Mouse (Mus musculus): Measurements from ENCODE around the gene Bcl2l12. TPM values are rescaled to one million over a fixed set of nuclear protein-coding genes. Genes with fewer than 3 reads are reported as not detected.

Bcl2l12 gene
- polyA plus RNA-seq, 1 experiment from 2014 or later: 62.9 TPM

DNA sequence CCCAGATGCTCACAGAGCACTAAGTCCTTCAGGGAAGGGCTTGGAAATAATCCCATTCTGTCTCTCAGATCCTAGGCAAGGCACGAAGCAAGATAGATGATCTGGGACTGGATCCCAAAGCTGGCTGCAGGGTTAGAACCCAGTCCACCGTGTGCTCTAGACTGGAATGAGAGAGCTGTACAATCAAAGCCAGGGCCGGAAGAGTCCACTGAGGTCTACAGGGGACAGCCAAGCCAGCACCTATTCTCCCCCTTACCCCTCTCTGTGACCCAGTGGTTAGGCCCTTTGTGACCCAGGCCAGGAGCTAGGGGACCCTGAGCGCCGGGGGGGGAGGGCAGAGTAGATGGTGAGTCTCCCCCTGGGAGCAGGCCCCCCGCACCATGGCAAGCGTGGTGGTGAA is 55.6 kb downstream of the Bcl2l12 start, which contains the start of gene Tsks:
Gene Tsks (plus strand): TSS at position 301 of the 400 bp plus-strand sequence.
- 78% methylated on average over 7 of the region's 7 CpGs for WGBS
- H3K4me2 ChIP-seq (replicated peaks; ENCODE audit: low read depth, low read length): no peak within 1 kb of the TSS
- no peak within 1 kb of the TSS for H3K4me3 ChIP-seq (ENCODE audit: low read depth, low read length)
- no peak within 1 kb of the TSS for H3K9ac ChIP-seq (replicated peaks; ENCODE audit: low read depth, low read length)
- ATAC-seq (ENCODE audit: insufficient number of reproducible peaks, insufficient read depth, low FRiP score, low read depth): no peak
- H3K36me3 ChIP-seq (ENCODE audit: control insufficient read depth, insufficient read depth, low read length): no peaks in the 10 kb centered on the region
- no peaks in the 10 kb centered on the region for H3K27me3 ChIP-seq (ENCODE audit: control insufficient read depth, insufficient read depth, low read length)
- no peaks in the 10 kb centered on the region for H3K4me1 ChIP-seq (ENCODE audit: control insufficient read depth, insufficient read depth, low read length)
- no peaks in the 10 kb centered on the region for H3K9me3 ChIP-seq (ENCODE audit: control insufficient read depth, low read depth, low read length)
- H3K27ac ChIP-seq (ENCODE audit: low read length): no peak within 1 kb of the TSS

Small RNA genes lying within 50 kb of the gene (microRNA-seq; reads per million reads assigned to microRNA genes)
- gene Mir7054: 0.78 reads per million

Other genes starting within 250 kb of the Bcl2l12 start
- 1.9 and 3.0 TPM in 2 replicates for gene Zfp473, start 247.7 kb downstream of the Bcl2l12 start, polyA plus RNA-seq (2014; fragmentation: Nextera tagmentation; extraction: Ambion mirVana)
- 54.2 and 56.6 TPM in 2 replicates for gene Nup62, start 182.6 kb downstream of the Bcl2l12 start, polyA plus RNA-seq (2014; fragmentation: Nextera tagmentation; extraction: Ambion mirVana)
- gene Il4i1, start 182.3 kb downstream of the Bcl2l12 start, polyA plus RNA-seq (2014; fragmentation: Nextera tagmentation; extraction: Ambion mirVana): 1.2 and 3.0 TPM in 2 replicates
- gene Atf5, start 182.1 kb downstream of the Bcl2l12 start, polyA plus RNA-seq (2014; fragmentation: Nextera tagmentation; extraction: Ambion mirVana): 3.1 and 4.4 TPM in 2 replicates
- 43.6 and 54.9 TPM in 2 replicates for gene Akt1s1, start 149.7 kb downstream of the Bcl2l12 start, polyA plus RNA-seq (2014; fragmentation: Nextera tagmentation; extraction: Ambion mirVana)
- gene Tbc1d17, start 149.6 kb downstream of the Bcl2l12 start, polyA plus RNA-seq (2014; fragmentation: Nextera tagmentation; extraction: Ambion mirVana): 64.6 and 71.8 TPM in 2 replicates
- gene Pnkp, start 141.6 kb downstream of the Bcl2l12 start, polyA plus RNA-seq (2014; fragmentation: Nextera tagmentation; extraction: Ambion mirVana): 25.7 and 30.0 TPM in 2 replicates
- gene Ptov1, start 128.9 kb downstream of the Bcl2l12 start, polyA plus RNA-seq (2014; fragmentation: Nextera tagmentation; extraction: Ambion mirVana): 377 and 384 TPM in 2 replicates
- 65.2 and 79.4 TPM in 2 replicates for gene Med25, start 106.0 kb downstream of the Bcl2l12 start, polyA plus RNA-seq (2014; fragmentation: Nextera tagmentation; extraction: Ambion mirVana)
- gene Fuz, start 102.6 kb downstream of the Bcl2l12 start, polyA plus RNA-seq (2014; fragmentation: Nextera tagmentation; extraction: Ambion mirVana): 25.8 and 26.4 TPM in 2 replicates
- gene Ap2a1, start 69.2 kb downstream of the Bcl2l12 start, polyA plus RNA-seq (2014; fragmentation: Nextera tagmentation; extraction: Ambion mirVana): 67.3 and 72.1 TPM in 2 replicates
- gene Tsks, start 55.5 kb downstream of the Bcl2l12 start, polyA plus RNA-seq (2014; fragmentation: Nextera tagmentation; extraction: Ambion mirVana): 0.17 TPM in 2 replicates
- 24.7 and 25.0 TPM in 2 replicates for gene Cpt1c, start 23.9 kb downstream of the Bcl2l12 start, polyA plus RNA-seq (2014; fragmentation: Nextera tagmentation; extraction: Ambion mirVana)
- gene Prmt1, start 12.1 kb downstream of the Bcl2l12 start, polyA plus RNA-seq (2014; fragmentation: Nextera tagmentation; extraction: Ambion mirVana): 165 and 186 TPM in 2 replicates
- gene Irf3, start 1.1 kb downstream of the Bcl2l12 start, polyA plus RNA-seq (2014; fragmentation: Nextera tagmentation; extraction: Ambion mirVana): 89.2 and 96.0 TPM in 2 replicates
- 48.9 and 49.8 TPM in 2 replicates for gene Scaf1, start 17.7 kb upstream of the Bcl2l12 start, polyA plus RNA-seq (2014; fragmentation: Nextera tagmentation; extraction: Ambion mirVana)
- gene Rras, start 19.2 kb upstream of the Bcl2l12 start, polyA plus RNA-seq (2014; fragmentation: Nextera tagmentation; extraction: Ambion mirVana): 71.0 and 75.0 TPM in 2 replicates
- 13.7 and 17.8 TPM in 2 replicates for gene Prr12, start 54.2 kb upstream of the Bcl2l12 start, polyA plus RNA-seq (2014; fragmentation: Nextera tagmentation; extraction: Ambion mirVana)
- gene Nosip, start 63.7 kb upstream of the Bcl2l12 start, polyA plus RNA-seq (2014; fragmentation: Nextera tagmentation; extraction: Ambion mirVana): 58.9 and 63.6 TPM in 2 replicates
- 20.7 and 20.9 TPM in 2 replicates for gene Prrg2, start 64.0 kb upstream of the Bcl2l12 start, polyA plus RNA-seq (2014; fragmentation: Nextera tagmentation; extraction: Ambion mirVana)
- gene Rcn3, start 93.5 kb upstream of the Bcl2l12 start, polyA plus RNA-seq (2014; fragmentation: Nextera tagmentation; extraction: Ambion mirVana): 418 and 432 TPM in 2 replicates
- 78.6 and 79.9 TPM in 2 replicates for gene Fcgrt, start 105.1 kb upstream of the Bcl2l12 start, polyA plus RNA-seq (2014; fragmentation: Nextera tagmentation; extraction: Ambion mirVana)
- 1,682 and 1,777 TPM in 2 replicates for gene Rps11, start 125.7 kb upstream of the Bcl2l12 start, polyA plus RNA-seq (2014; fragmentation: Nextera tagmentation; extraction: Ambion mirVana)
- gene Rpl13a, start 130.0 kb upstream of the Bcl2l12 start, polyA plus RNA-seq (2014; fragmentation: Nextera tagmentation; extraction: Ambion mirVana): 1,622 and 1,649 TPM in 2 replicates
- 0.65 and 0.83 TPM in 2 replicates for gene Gm45713, start 137.5 kb upstream of the Bcl2l12 start, polyA plus RNA-seq (2014; fragmentation: Nextera tagmentation; extraction: Ambion mirVana)
- 2.1 and 2.9 TPM in 2 replicates for gene Flt3l, start 137.7 kb upstream of the Bcl2l12 start, polyA plus RNA-seq (2014; fragmentation: Nextera tagmentation; extraction: Ambion mirVana)
- gene Pih1d1, start 155.6 kb upstream of the Bcl2l12 start, polyA plus RNA-seq (2014; fragmentation: Nextera tagmentation; extraction: Ambion mirVana): 103 and 114 TPM in 2 replicates
- gene Aldh16a1, start 155.9 kb upstream of the Bcl2l12 start, polyA plus RNA-seq (2014; fragmentation: Nextera tagmentation; extraction: Ambion mirVana): 43.4 and 54.1 TPM in 2 replicates
- 0.20 TPM in 1 of 2 replicates, not detected in the other for gene Slc17a7, start 165.2 kb upstream of the Bcl2l12 start, polyA plus RNA-seq (2014; fragmentation: Nextera tagmentation; extraction: Ambion mirVana)
- not detected in 2 replicates for gene Gfy, start 180.9 kb upstream of the Bcl2l12 start, polyA plus RNA-seq (2014; fragmentation: Nextera tagmentation; extraction: Ambion mirVana)
- not detected in 2 replicates for gene Pth2, start 182.3 kb upstream of the Bcl2l12 start, polyA plus RNA-seq (2014; fragmentation: Nextera tagmentation; extraction: Ambion mirVana)
- 0.22 and 0.55 TPM in 2 replicates for gene Ccdc155, start 206.2 kb upstream of the Bcl2l12 start, polyA plus RNA-seq (2014; fragmentation: Nextera tagmentation; extraction: Ambion mirVana)
- gene Dkkl1, start 213.4 kb upstream of the Bcl2l12 start, polyA plus RNA-seq (2014; fragmentation: Nextera tagmentation; extraction: Ambion mirVana): 0.45 and 1.2 TPM in 2 replicates
- 155 and 167 TPM in 2 replicates for gene Tead2, start 217.0 kb upstream of the Bcl2l12 start, polyA plus RNA-seq (2014; fragmentation: Nextera tagmentation; extraction: Ambion mirVana)
- gene Cd37, start 240.4 kb upstream of the Bcl2l12 start, polyA plus RNA-seq (2014; fragmentation: Nextera tagmentation; extraction: Ambion mirVana): 2.2 and 3.5 TPM in 2 replicates
- not detected in 2 replicates for gene Slc6a16, start 242.4 kb upstream of the Bcl2l12 start, polyA plus RNA-seq (2014; fragmentation: Nextera tagmentation; extraction: Ambion mirVana)

Measured in stomach, embryonic 14.5 days (tissue).